Mouse (Mus musculus): Measurements from ENCODE around the gene Erc2.

The Erc2 gene

DNA sequence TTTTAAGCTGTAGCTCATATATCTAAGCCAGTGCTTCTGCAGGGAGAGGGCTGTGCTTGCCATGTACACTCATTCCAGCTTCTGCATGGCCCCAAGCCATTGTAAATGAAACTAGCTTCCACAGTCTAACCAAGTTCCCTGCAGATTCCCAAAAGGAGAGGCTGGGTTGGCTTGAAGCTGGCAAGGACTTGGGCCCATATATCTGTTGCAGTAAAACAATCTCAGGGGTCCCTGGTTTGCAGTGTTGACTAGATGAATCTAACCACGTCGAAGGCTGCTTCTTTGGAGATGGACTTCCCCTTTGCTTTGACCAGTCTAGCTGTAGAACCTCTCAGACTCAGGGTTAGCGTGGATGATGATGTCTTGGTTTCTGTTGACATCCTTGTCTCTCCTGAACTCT is 716.9 kb downstream of the Erc2 start:
- DNase-seq (ENCODE audit: extremely low read depth, insufficient read length, low spot score), result no peak

DNA sequence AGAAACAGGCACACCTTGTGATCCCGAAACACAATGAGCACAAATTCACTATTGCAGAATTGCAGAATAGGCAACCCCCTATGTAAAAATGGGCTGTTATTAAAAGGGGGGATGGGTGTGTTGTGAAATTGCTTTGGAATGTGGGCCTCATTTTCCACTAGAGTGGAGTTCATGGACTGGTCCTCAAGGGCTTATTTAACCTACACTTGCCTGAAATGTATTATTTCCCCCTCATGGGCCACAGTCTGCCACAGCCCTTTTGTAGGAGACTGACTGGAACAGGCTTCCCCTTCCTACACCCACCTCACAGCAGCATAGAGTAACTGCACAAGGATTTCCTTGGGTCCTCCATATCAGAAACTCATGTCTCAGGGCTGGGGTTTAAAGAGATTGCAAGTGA is 726.9 kb downstream of the Erc2 start:
- no peak for DNase-seq (ENCODE audit: extremely low read depth, insufficient read length, low spot score)

DNA sequence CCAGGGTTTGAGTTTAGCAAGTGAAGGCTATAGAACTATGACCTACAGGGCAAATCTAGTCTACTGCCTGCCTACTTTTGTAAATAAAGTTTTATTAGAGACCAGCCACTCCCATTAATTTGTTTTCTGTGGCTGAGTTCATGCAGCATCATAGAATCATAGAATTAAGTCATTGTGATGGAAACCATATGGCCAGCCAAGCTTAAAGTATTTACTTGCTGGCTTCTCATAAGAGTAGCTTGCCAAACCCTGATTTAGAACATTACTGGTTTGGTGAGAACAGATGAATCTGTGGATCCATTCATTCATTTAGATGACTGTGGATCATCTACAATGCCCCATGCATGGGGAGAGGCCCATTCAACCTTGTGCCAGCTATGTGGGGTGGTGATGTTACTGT is 733.8 kb downstream of the Erc2 start:
- no peak for DNase-seq (ENCODE audit: extremely low read depth, insufficient read length, low spot score)

DNA sequence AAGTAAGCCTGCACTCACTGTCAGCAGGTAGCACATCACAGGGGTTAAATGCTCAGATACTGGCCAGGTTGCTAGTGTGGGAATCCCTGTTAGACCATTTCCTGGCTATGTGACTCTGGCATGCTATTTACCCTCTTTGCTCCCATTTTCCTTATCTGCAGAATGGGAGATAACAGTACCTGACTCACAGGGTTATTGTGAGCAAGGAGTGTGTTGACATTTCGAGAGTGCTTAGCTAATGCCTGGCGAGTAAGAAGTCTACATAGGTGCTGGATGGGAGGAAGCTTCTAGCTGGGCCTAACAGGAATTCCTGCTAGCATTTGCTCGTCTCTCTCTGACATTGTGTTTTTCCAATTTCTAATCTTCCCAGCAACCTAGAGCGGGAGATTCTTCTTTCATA is 737.3 kb downstream of the Erc2 start:
- DNase-seq (ENCODE audit: extremely low read depth, insufficient read length, low spot score), result no peak

DNA sequence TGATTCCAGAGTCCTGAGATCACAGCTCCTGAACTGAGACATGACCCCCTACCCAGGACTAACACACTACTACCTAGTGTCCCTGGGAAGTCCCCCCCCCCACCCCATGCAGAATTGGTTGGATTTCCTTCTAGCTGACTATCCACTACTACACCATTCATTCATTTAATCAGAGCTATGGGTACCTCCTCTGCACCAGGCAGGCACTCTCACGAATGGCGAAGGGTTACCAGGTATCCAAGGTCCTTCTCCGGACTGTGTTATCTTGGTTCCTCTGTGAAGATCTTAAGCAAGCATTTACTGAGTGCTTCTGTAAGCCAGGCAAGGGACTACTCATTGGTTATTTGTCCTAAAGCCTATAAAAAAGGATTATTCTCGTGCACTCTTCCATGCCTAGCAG is 737.8 kb downstream of the Erc2 start:
- DNase-seq (ENCODE audit: extremely low read depth, insufficient read length, low spot score), result no peak

DNA sequence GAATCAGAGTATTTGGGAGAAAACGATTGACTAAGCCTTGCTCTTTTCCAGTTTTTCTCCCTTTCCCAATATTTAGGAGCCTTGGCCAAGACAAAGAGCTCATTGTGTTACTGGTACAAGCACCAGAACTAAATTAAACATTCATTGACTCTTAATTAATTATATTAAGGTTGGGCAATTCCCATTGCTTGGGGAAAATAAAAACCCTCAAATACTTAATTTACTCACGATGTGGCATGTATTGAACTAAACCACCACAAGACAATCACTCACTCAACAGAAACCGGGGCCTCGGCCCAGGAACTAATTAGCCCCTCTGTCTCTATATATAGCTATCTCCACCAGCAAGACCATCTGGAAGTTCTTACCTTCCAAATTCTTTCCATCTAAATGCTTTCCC is 740.1 kb downstream of the Erc2 start:
- no peak for DNase-seq (ENCODE audit: extremely low read depth, insufficient read length, low spot score)

DNA sequence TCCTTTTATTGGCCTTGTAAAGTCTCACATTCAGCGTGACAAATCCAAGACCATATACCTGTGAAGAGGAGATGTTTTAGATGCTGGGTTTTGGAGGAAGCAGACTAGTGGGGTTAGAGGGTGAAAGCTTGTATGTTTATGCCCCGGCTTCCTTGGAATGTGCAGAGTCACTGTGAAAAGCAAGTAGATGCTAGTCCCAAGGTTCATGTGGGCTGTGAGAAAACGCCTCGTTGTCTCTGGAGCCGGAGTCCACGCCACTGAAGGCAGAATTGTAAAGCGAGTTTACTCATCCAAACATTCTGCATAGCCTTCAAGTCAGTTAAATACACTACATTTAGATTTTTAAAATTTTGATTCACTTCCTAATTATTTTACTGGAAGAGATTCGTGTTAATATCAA is 748.5 kb downstream of the Erc2 start:
- DNase-seq (ENCODE audit: extremely low read depth, insufficient read length, low spot score), result no peak

DNA sequence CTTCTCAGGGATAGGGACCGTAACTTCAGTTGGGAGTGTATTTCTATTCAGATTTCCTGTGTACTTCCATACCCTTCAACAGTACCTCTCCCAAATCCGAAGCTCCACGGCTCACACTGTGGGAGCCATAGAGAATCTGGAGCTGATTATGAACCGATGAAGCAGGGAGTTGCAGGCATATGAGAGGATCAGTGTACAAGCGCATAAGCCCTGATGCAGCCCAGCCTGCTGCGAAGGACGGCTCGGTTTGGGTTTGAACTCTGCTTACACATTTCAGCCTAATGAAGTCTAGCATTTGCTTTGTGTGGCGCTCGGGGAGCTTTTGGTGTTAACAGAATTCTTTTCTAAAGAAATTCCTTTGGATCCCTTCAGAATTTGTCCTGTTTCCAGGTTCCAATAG is 749.4 kb downstream of the Erc2 start:
- no peak for DNase-seq (ENCODE audit: extremely low read depth, insufficient read length, low spot score)

DNA sequence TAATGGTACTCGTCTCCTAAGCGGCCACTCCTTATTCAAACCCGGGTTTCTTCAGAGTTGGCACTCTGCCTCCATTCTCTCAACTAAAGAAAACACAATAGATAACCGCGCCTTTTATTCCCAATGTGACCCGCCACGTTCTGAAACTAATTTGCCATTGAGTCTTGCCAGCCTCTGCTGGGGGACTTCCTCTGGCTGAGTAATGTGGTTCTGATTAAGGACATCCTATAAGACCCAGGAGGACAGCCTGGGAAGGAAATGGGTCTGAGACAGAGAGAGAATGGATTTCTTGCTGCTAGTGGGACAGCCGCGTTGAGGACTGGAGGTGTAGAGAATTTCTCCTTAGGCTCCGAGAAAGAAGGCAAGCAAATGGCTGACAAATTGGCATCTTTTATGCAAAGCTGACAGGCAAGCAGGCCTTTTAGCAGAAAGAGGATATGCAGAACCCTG is 753.4 kb downstream of the Erc2 start:
- no peak for DNase-seq (ENCODE audit: extremely low read depth, insufficient read length, low spot score)

DNA sequence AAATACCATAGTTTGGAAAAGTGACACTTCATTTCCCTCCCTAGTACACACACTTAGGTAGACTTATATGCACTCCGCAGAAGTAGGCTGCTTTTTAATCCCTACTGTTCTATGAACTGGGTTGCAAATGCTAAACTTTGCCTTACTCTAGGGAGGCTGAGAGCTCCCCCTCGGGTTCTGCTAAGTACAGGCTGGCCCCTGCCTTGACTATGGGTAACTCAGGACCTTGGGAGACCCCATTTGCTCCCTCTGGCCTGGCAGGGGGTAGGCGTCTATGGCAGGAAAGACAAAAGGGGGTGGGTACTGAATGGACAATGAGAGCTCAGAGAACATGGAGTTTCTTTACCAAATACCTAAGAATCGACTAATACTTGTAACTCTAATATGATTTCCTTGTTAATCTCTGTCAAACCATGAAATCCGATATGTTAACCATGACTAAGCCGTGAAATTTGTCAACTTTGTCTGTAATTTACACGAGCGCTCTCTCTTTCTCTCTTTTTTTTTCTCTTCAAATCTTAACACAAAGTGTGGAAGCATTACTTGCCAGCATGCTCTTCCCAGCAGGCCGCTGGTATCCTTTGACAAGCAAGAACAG is 754.1 kb downstream of the Erc2 start:
- DNase-seq (ENCODE audit: extremely low read depth, insufficient read length, low spot score), result no peak

DNA sequence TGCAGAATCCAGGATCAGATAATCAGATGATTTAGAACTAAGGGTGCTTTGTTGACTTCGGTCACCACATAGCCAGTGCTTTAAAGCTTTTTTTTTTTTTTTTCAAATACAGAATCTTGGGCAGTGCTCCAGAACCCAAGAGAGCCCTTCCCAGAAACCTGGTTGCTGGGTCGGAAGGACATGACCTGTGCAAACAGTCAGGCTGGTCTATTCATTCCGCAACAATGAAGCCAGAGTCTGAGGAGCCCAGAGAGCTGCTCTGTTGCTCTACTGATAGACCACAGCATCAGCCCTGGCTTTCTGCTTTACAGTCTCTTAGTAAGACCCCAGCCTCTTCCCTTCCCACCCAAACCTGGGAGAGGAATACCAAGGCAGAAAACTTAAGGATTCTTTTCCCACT is 755.3 kb downstream of the Erc2 start:
- DNase-seq (ENCODE audit: extremely low read depth, insufficient read length, low spot score), result no peak

DNA sequence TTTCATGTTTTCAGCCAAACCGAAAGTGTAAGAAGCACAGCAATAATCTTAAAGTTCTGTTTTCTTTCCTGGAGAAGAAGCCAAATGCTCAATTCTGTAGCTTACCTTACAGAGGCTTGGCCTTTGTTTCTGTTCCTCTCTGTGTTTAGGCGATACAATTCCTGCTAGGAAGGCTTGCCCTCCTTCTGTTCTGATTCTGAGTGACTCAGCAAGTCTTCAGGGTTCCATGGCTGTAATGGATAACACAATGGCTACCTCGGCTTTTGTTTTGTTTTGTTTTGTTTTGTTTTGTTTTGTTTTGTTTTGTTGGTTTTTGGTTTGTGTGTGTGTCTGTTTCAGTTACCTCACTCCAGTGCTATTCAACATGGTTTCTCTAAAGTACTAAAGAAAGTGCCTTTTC is 757.9 kb downstream of the Erc2 start:
- no peak for DNase-seq (ENCODE audit: extremely low read depth, insufficient read length, low spot score)

DNA sequence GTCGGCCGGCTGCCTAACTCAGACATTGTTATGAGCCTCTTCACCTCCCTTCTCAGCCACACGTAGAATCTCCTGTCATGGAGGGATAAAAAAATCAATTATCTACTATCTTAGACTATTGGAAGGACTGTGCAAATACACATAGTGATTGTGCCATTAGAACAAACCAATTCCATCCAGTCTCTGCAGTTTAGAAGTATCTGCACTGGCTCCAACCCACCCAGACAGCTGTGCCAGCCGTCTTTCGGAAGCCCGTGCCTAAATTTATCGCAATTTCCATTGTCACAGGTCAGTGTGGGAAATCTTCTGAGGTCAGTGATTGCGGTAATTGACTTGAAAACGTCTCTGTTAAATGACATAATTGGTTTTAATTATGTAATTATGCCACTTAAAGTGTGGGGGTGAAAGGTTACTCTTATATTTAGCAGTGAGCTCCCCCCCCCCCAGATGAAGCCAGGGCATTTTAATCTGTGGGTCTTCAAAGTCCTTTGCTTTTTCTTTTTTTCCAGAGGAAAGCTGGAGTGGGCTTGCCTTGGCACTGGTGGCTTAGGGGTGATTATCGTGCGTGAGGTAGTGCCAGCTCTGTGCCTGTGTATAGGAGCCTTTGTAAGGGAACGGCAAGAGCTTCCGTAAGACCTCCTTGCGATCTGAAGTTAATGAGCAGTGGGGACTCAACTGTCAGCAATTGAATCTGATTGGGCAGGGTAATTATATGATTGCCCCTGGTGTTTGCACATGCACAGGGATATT is 759.7 kb downstream of the Erc2 start:
- no peak for DNase-seq (ENCODE audit: extremely low read depth, insufficient read length, low spot score)

DNA sequence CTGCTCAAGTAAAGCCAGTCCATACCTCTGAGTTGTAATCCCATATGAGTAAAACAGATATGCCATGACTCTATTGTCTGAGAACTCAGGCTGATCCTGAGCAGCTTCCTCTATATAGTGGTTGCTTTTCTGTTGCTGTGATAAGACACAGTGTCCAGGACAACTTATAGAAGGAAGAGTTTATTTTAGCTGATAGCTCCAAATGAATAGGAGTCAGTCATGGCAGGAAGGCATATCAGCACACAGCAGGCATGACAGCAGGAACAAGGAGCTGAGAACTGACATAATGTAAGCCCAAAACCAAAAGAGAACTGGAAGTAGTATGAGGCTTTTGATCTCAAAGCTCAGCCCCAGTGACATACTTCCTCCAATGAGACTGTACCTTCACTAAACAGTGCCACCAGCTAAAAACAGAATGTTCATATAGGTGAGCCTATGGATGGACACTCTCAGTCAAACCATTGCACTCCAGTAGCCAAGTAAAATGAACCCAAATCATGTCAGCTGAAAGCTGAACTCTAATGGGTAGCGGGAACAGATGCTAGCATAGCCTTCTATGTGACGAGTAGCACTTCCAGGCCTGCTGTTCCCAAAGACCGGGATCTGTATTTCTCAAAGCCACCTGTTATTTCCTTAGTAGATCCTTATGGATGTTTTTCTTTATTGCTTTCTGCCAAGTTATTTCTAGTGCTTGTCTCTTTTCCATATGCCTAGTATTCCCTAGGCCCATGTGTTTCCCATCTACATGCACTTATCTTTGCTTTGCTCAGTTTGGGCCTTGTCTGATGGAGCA is 764.8 kb downstream of the Erc2 start:
- no peak for DNase-seq (ENCODE audit: extremely low read depth, insufficient read length, low spot score)

DNA sequence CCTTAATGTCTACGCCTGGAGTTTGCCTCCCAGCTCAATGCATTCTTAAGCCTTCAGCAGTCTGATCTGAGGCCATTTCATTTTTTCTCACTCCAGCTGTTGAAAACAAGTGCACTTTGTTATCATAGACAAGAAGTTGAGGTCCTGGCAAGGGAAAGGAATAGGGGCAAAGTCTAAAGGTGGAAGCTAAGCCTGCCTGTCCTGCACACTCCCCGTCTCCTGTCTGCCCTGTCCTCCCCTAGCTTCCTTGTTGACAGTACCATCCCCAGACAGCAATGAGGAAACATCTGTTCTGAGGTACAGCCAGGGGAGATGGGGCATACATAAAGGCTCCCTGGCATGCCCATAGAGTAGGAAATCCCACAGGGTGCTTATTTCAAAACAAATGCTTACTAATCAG is 776.7 kb downstream of the Erc2 start:
- no peak for DNase-seq (ENCODE audit: extremely low read depth, insufficient read length, low spot score)

DNA sequence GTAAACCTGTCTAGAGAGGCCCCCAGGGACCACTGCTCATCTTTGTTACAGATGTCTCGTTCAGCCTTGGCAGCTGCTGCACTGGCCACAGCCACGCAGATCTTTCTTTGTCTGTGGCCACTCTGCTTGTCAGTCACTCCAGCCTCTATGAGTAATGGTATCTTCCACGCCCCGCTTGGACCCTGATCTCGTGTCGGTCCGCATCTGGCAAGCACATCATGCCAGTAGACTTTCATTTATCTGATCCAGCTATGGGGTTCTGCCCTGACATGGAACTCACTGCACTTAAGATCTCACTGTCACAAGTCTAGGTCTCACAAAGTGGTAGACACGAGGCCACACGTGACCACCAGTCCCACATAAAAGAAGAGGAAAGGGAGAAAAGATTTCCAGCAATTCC is 777.7 kb downstream of the Erc2 start:
- no peak for DNase-seq (ENCODE audit: extremely low read depth, insufficient read length, low spot score)

DNA sequence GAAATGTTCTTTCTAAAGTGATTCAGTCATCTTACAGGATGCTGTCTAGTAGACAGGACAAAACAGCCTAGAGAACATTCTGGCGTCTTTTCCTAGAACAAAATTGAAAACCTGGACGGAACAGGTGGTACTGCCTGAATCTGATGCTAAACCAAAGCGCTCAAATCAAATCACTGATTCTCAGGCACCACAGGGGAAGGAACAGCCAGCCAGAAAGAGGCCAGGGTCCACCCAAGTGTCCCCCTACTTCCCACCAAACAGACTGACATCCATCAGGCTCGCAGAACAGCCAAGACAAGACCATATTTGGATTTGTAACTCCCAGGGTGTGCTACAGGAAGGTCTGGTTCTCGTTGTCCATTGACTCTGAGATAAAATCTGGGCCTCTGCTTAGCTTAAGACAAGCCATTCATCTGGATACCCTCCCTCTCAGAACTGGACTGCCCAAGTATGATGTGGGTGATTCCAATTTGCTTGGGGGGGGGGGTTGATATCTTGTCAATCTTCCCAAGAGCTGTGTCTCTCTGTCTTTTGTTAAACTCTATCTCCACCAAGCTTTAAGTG is 783.1 kb downstream of the Erc2 start:
- DNase-seq (ENCODE audit: extremely low read depth, insufficient read length, low spot score), result no peak

DNA sequence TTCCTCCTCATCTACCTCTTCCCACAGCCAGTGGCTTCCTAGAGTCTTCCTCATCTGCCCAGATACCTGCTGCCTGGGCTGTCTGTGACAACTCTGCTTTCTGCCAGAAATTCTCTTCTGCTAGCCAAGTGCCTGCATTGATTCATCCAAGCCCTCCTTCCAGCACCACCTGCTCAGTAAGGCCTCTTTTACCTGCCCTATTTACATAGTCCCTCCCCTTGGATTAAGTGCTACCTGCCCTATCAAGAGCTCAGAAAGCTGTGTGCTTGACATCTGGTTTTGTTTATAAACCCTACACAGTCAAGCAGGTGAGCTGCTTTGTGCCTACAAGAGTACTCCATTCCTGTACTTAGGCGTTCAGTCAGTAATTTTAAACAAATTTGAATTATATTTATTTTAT is 787.2 kb downstream of the Erc2 start:
- no peak for DNase-seq (ENCODE audit: extremely low read depth, insufficient read length, low spot score)

DNA sequence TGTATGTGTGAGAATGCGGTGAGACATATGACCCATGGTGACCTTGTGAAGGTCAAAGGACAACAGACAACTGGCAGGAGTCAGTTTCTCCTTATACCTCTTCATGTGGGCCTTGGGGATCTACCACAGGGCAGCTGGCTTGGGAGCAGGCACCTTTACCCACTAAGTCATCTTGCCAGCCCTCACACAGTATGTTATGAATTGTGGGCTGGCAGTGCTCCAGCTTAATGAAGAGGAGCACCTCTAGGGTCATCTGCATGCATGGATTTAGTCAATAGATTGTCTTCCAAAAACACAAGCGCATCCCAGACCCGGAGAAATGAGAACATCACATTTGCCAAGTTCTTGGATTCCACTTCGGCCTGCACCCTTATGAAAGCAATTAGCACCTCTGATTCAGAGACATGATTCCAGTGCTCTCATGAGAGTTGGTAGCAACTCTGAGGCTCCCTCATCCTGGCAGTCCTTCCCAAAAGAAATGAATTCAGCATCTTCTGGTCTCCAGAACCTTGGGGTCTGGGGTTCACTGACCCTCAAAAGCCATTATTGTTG is 787.6 kb downstream of the Erc2 start:
- DNase-seq (ENCODE audit: extremely low read depth, insufficient read length, low spot score), result no peak

DNA sequence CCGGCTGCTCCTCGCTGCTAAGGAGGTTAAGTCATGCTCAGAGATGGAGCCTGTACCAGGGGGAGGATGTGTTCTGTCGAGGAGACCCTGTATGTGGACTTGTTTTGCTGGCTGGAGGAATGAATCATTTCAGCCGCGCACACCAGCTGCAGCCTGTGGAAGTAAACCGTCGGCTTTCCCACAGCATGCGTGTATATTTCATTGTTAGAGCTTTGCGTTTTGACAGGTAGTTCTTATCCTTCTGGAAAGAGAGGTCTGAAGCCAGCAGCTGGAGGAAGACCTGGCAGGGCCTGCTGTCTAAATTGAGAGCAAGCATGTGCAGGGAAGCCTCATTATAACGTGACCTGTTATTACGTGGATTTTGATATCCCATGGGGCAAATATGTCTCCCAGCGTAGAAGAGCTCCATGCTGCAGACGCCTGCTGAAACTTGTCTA is 788.6 kb downstream of the Erc2 start:
- DNase-seq (ENCODE audit: extremely low read depth, insufficient read length, low spot score), result no peak
